Mouse (Mus musculus) liver, embryonic 14.5 days (tissue): ENCODE data around the gene Gcm2. TPM values are rescaled to one million over a fixed set of nuclear protein-coding genes. Genes with fewer than 3 reads are reported as not detected.
A peak's percentile ranks its signal among the peaks of the same experiment; 100 is the strongest.

Source experiments
- ATAC-seq: fragments of 200-750 bp; cut with Nextera tagmentation; 2 replicates; pipeline ENCODE4 v1.8.0; 2017; ENCODE audit warnings: moderate number of reproducible peaks, mild to moderate bottlenecking, moderate library complexity; ENCODE audit not compliant: insufficient read depth
- DNase-seq, 3 experiments: peaks; one replicate each; pipeline ENCODE4 v3.0.0-alpha.2; 2012 to 2013; ENCODE audit warnings: low read depth in 3 of 3, low spot score in 3 of 3
- H3K27ac ChIP-seq: fragments of 300-500 bp; sonication (generic); 2 replicates; pipeline ENCODE4 v1.5.1; 2014; ENCODE audit warnings: moderate library complexity, mild to moderate bottlenecking, control low read depth, inconsistent platforms
- H3K27me3 ChIP-seq: fragments of 300-500 bp; sonication (generic); 2 replicates; pipeline ENCODE4 v1.6.1; 2014; ENCODE audit warnings: mild to moderate bottlenecking, low read length, moderate library complexity; ENCODE audit not compliant: control insufficient read depth, insufficient read depth
- H3K36me3 ChIP-seq: fragments of 300-500 bp; sonication (generic); replicated peaks from 2 replicates; pipeline ENCODE4 v1.6.1; 2014; ENCODE audit warnings: low read depth; ENCODE audit not compliant: control insufficient read depth, insufficient read depth
- H3K4me1 ChIP-seq, 2 experiments: fragments of 200-500 bp in 1 of 2; fragments of 300-500 bp in 1 of 2; sonication (generic) in 1 of 2; replicated peaks; 2 replicates each; pipeline ENCODE4 v1.6.1; 2012 to 2014; ENCODE audit warnings: antibody characterized with exemption in 1 of 2, inconsistent platforms in 1 of 2, low read length in 1 of 2; ENCODE audit not compliant: control insufficient read depth in 2 of 2, insufficient read depth in 2 of 2
- H3K4me2 ChIP-seq: fragments of 300-500 bp; sonication (generic); 2 replicates; pipeline ENCODE4 v1.6.1; 2014; ENCODE audit warnings: low read depth, mild to moderate bottlenecking, control low read depth, moderate library complexity
- H3K4me3 ChIP-seq, 2 experiments: fragments of 200-500 bp in 1 of 2; fragments of 300-500 bp in 1 of 2; sonication (generic) in 1 of 2; 2 replicates each; pipeline ENCODE4 v1.5.1; 2012 to 2014; ENCODE audit warnings: low read depth in 2 of 2, low read length in 2 of 2, mild to moderate bottlenecking in 2 of 2, control low read depth in 1 of 2, inconsistent platforms in 1 of 2, moderate library complexity in 1 of 2; ENCODE audit not compliant: insufficient read depth in 1 of 2
- H3K9ac ChIP-seq: fragments of 300-500 bp; sonication (generic); replicated peaks from 2 replicates; pipeline ENCODE4 v1.6.1; 2014; ENCODE audit warnings: mild to moderate bottlenecking, control low read depth, moderate library complexity
- H3K9me3 ChIP-seq: fragments of 300-500 bp; sonication (generic); 2 replicates; pipeline ENCODE4 v1.6.1; 2016; ENCODE audit warnings: low read length, mixed read lengths; ENCODE audit not compliant: control insufficient read depth
- CTCF ChIP-seq: IDR thresholded peaks from 2 replicates; pipeline ENCODE4 v1.5.1; 2016; ENCODE audit warnings: antibody characterized with exemption, low read depth, control low read depth
- EP300 ChIP-seq: IDR thresholded peaks from 2 replicates; pipeline ENCODE4 v1.6.1; 2016; ENCODE audit warnings: antibody characterized with exemption, low read depth
- WGBS: fragments of 180-500 bp; shearing (Covaris S2); extraction: QIAGEN DNeasy Blood & Tissue Kit; methylation state at CpG from one replicate; pipeline ENCODE4 v1.1.7; 2014; ENCODE audit not compliant: insufficient replicate concordance; 5-methylcytosine and 5-hydroxymethylcytosine counted together
- polyA plus RNA-seq, 2 experiments: library from polyadenylated mRNA; depleted of rRNA in 1 of 2; stranded (reverse) in 1 of 2; unstranded in 1 of 2; fragments of >200 nt; fragmentation: Nextera tagmentation in 1 of 2; extraction: Ambion mirVana in 1 of 2; gene quantifications; 2 replicates each; pipeline versions ENCODE4 v1.2.1 to v1.2.3; 2012 to 2014

Gcm2 gene
- polyA plus RNA-seq, 2 experiments, result not detected

- Histone ChIP-seq H3K4me2 (no peak overlapping the region), H3K4me1 (no peaks in the 10 kb centered on the region), H3K4me3 (no peak overlapping the region), H3K27ac (no peak overlapping the region), H3K9me3 (no peaks in the 10 kb centered on the region), H3K27me3 (no peaks in the 10 kb centered on the region; the same call in 1 of the 2 replicates), H3K36me3 (no peaks in the 10 kb centered on the region), H3K9ac (no peak overlapping the region)
- no peak for TF ChIP-seq EP300
- peak; percentile 85 for TF ChIP-seq CTCF
- 4% methylated on average over 6 of the region's 6 CpGs for WGBS
- ATAC-seq, result no peak
- peak; percentile 15 to 43 (median 42) for DNase-seq
Measured at GRCm38 (mm10) chr13:41134901-41135300, 24.1 kb upstream of the Gcm2 start.

GRCm38 (mm10) chr13:41129061-41129460 is 18.2 kb upstream of the Gcm2 start:
- Histone ChIP-seq H3K9ac (no peak overlapping the region), H3K4me3 (no peak overlapping the region), H3K4me2 (no peak overlapping the region), H3K27ac (no peak overlapping the region), H3K36me3 (no peaks in the 10 kb centered on the region), H3K4me1 (no peaks in the 10 kb centered on the region), H3K27me3 (no peaks in the 10 kb centered on the region), H3K9me3 (no peaks in the 10 kb centered on the region)
- TF ChIP-seq CTCF (no peak), EP300 (no peak)
- 62% methylated on average over 8 of the region's 8 CpGs for WGBS
- DNase-seq (no peak), ATAC-seq (no peak)

GRCm38 (mm10) chr13:41128326-41128725 is 17.5 kb upstream of the Gcm2 start:
- no peaks in the 10 kb centered on the region for H3K36me3 ChIP-seq
- no peaks in the 10 kb centered on the region for H3K9me3 ChIP-seq
- WGBS, result 49% methylated on average over 8 of the region's 8 CpGs
- no peak for DNase-seq
- H3K9ac ChIP-seq, result no peak overlapping the region
- H3K4me3 ChIP-seq, result no peak overlapping the region
- H3K27ac ChIP-seq, result no peak overlapping the region
- ATAC-seq, result no peak
- no peaks in the 10 kb centered on the region for H3K27me3 ChIP-seq
- no peaks in the 10 kb centered on the region for H3K4me1 ChIP-seq
- TF ChIP-seq EP300 (no peak), CTCF (no peak)
- H3K4me2 ChIP-seq, result no peak overlapping the region

- Histone ChIP-seq H3K4me1 (no peaks in the 10 kb centered on the region), H3K27me3 (no peaks in the 10 kb centered on the region), H3K9ac (no peak overlapping the region), H3K36me3 (no peaks in the 10 kb centered on the region), H3K4me2 (no peak overlapping the region), H3K4me3 (no peak overlapping the region), H3K9me3 (no peaks in the 10 kb centered on the region), H3K27ac (no peak overlapping the region)
- ATAC-seq (no peak), DNase-seq (no peak)
- TF ChIP-seq CTCF (no peak), EP300 (no peak)
- 78% methylated on average over 6 of the region's 6 CpGs for WGBS
Measured at GRCm38 (mm10) chr13:41123666-41124225, 12.9 kb upstream of the Gcm2 start.

GRCm38 (mm10) chr13:41119152-41119945 is 8.5 kb upstream of the Gcm2 start:
- ATAC-seq (no peak), DNase-seq (no peak)
- Histone ChIP-seq H3K9ac (no peak overlapping the region), H3K4me2 (no peak overlapping the region), H3K27me3 (no peaks in the 10 kb centered on the region; the same call in 1 of the 2 replicates), H3K36me3 (no peaks in the 10 kb centered on the region), H3K4me1 (no peaks in the 10 kb centered on the region), H3K27ac (no peak overlapping the region), H3K9me3 (no peaks in the 10 kb centered on the region), H3K4me3 (no peak overlapping the region)
- no peak for TF ChIP-seq CTCF
- no peak for TF ChIP-seq EP300
- WGBS, result 15% methylated on average over 9 of the region's 9 CpGs
